Mouse (Mus musculus) CH12.LX (cell line): ENCODE results near the gene H2al3. TPM values are rescaled to one million over a fixed set of nuclear protein-coding genes. Genes with fewer than 3 reads are reported as not detected.
A peak's percentile ranks its signal among the peaks of the same experiment; 100 is the strongest.

Source experiments
- DNase-seq: peaks from one replicate; pipeline ENCODE4 v3.0.0-alpha.2; 2013; ENCODE audit errors: extremely low read depth
- H3K27ac ChIP-seq: 2 replicates; pipeline ENCODE4 v1.5.1; 2012; ENCODE audit warnings: low read depth, mild to moderate bottlenecking, control low read depth, moderate library complexity; ENCODE audit not compliant: insufficient read depth
- H3K27me3 ChIP-seq: replicated peaks from 2 replicates; pipeline ENCODE3; 2012; ENCODE audit warnings: inconsistent platforms
- H3K36me3 ChIP-seq, 2 experiments: replicated peaks in 1 of 2; 2 replicates each; pipeline versions ENCODE3 to v1.6.1; 2012; ENCODE audit warnings: inconsistent platforms in 1 of 2, low read length in 1 of 2, mild to moderate bottlenecking in 1 of 2, mixed read lengths in 1 of 2, moderate library complexity in 1 of 2; ENCODE audit not compliant: control insufficient read depth in 1 of 2, insufficient read depth in 1 of 2
- H3K4me1 ChIP-seq, 2 experiments: 2 replicates each; pipeline ENCODE4 v1.6.1; 2012; ENCODE audit warnings: inconsistent platforms in 1 of 2, moderate library complexity in 1 of 2; ENCODE audit not compliant: insufficient read depth in 2 of 2, control insufficient read depth in 1 of 2
- H3K4me2 ChIP-seq: 2 replicates; pipeline ENCODE4 v1.6.1; 2012; ENCODE audit warnings: low read depth, mild to moderate bottlenecking, control low read depth; ENCODE audit not compliant: poor library complexity, insufficient read depth, severe bottlenecking
- H3K4me3 ChIP-seq, 3 experiments: fragments of 150-350 bp in 1 of 3; sonication (generic) in 1 of 3; replicated peaks in 1 of 3; 2 replicates each; pipeline versions ENCODE3 to v1.5.1; 2011 to 2012; ENCODE audit warnings: low read depth in 2 of 3, low read length in 2 of 3, mild to moderate bottlenecking in 2 of 3, moderate library complexity in 2 of 3, control low read depth in 1 of 3, improper control_type of control experiment in 1 of 3, inconsistent platforms in 1 of 3, mixed read lengths in 1 of 3; ENCODE audit not compliant: poor library complexity in 1 of 3
- H3K79me2 ChIP-seq: replicated peaks from 2 replicates; pipeline ENCODE4 v1.6.1; 2012; ENCODE audit warnings: mild to moderate bottlenecking, moderate library complexity; ENCODE audit not compliant: control insufficient read depth, poor library complexity, insufficient read depth, severe bottlenecking; ENCODE audit errors: extremely low read depth
- H3K9ac ChIP-seq: 2 replicates; pipeline ENCODE4 v1.6.1; 2012; ENCODE audit warnings: low read depth, mild to moderate bottlenecking, control low read depth, moderate library complexity; ENCODE audit not compliant: insufficient read depth
- H3K9me3 ChIP-seq: replicated peaks from 2 replicates; pipeline ENCODE3; 2012; ENCODE audit warnings: low read length, inconsistent platforms, mixed read lengths
- BHLHE40 ChIP-seq: IDR thresholded peaks from 2 replicates; pipeline ENCODE4 v1.6.1; 2011; ENCODE audit warnings: mild to moderate bottlenecking, low read depth, low read length, improper control_type of control experiment
- CHD1 ChIP-seq: IDR thresholded peaks from 2 replicates; pipeline ENCODE4 v1.6.1; 2012; ENCODE audit warnings: low read depth, low read length, improper control_type of control experiment, inconsistent platforms
- ELF1 ChIP-seq: IDR thresholded peaks from 2 replicates; pipeline ENCODE4 v1.6.1; 2014; ENCODE audit warnings: low read depth, mild to moderate bottlenecking, inconsistent platforms, low read length, improper control_type of control experiment
- EP300 ChIP-seq: IDR thresholded peaks from 2 replicates; pipeline ENCODE4 v1.6.1; 2011; ENCODE audit warnings: low read length, improper control_type of control experiment
- ETS1 ChIP-seq: conservative IDR thresholded peaks from 2 replicates; pipeline ENCODE4 v1.6.1; 2012; ENCODE audit warnings: low read depth, mild to moderate bottlenecking, inconsistent platforms, low read length, improper control_type of control experiment, moderate library complexity
- JUN ChIP-seq: IDR thresholded peaks from 2 replicates; pipeline ENCODE4 v1.6.1; 2011; ENCODE audit warnings: low read depth, mild to moderate bottlenecking, low read length, improper control_type of control experiment, moderate library complexity; ENCODE audit not compliant: insufficient read depth
- JUND ChIP-seq: conservative IDR thresholded peaks from 2 replicates; pipeline ENCODE4 v1.6.1; 2011; ENCODE audit warnings: low read depth, low read length, improper control_type of control experiment
- KAT2A ChIP-seq: IDR thresholded peaks from 2 replicates; pipeline ENCODE4 v1.6.1; 2012; ENCODE audit warnings: low read length, improper control_type of control experiment, inconsistent platforms; ENCODE audit not compliant: insufficient replicate concordance
- MAX ChIP-seq: IDR thresholded peaks from 2 replicates; pipeline ENCODE4 v1.6.1; 2011; ENCODE audit warnings: low read length, improper control_type of control experiment
- MAZ ChIP-seq: IDR thresholded peaks from 2 replicates; pipeline ENCODE4 v1.6.1; 2012; ENCODE audit warnings: low read depth, mild to moderate bottlenecking, inconsistent platforms, low read length, improper control_type of control experiment, moderate library complexity
- MEF2A ChIP-seq: IDR thresholded peaks from 2 replicates; pipeline ENCODE4 v1.6.1; 2014; ENCODE audit warnings: low read depth, mild to moderate bottlenecking, inconsistent platforms, low read length, improper control_type of control experiment, borderline replicate concordance
- MYC ChIP-seq: IDR thresholded peaks from 2 replicates; pipeline ENCODE4 v1.6.1; 2011; ENCODE audit warnings: low read depth, mild to moderate bottlenecking, improper control_type of control experiment, low read length
- NELFE ChIP-seq: IDR thresholded peaks from 2 replicates; pipeline ENCODE4 v1.6.1; 2011; ENCODE audit warnings: low read depth, low read length, improper control_type of control experiment
- RAD21 ChIP-seq: IDR thresholded peaks from 2 replicates; pipeline ENCODE4 v1.6.1; 2011; ENCODE audit warnings: low read depth, mild to moderate bottlenecking, low read length, improper control_type of control experiment, moderate library complexity
- SIN3A ChIP-seq: IDR thresholded peaks from 2 replicates; pipeline ENCODE4 v1.6.1; 2012; ENCODE audit warnings: low read length, improper control_type of control experiment, inconsistent platforms
- TCF12 ChIP-seq: IDR thresholded peaks from 2 replicates; pipeline ENCODE4 v1.6.1; 2014; ENCODE audit warnings: low read depth, mild to moderate bottlenecking, inconsistent platforms, low read length, improper control_type of control experiment
- UBTF ChIP-seq: IDR thresholded peaks from 2 replicates; pipeline ENCODE4 v1.6.1; 2012; ENCODE audit warnings: low read depth, mild to moderate bottlenecking, inconsistent platforms, low read length, improper control_type of control experiment, moderate library complexity
- ZC3H11A ChIP-seq: IDR thresholded peaks from 2 replicates; pipeline ENCODE4 v1.6.1; 2012; ENCODE audit warnings: low read depth, mild to moderate bottlenecking, inconsistent platforms, low read length, improper control_type of control experiment
- ZKSCAN1 ChIP-seq: IDR thresholded peaks from 2 replicates; pipeline ENCODE4 v1.6.1; 2012; ENCODE audit warnings: low read depth, inconsistent platforms, low read length, improper control_type of control experiment, borderline replicate concordance
- ZMIZ1 ChIP-seq: IDR thresholded peaks from 2 replicates; pipeline ENCODE4 v1.6.1; 2012; ENCODE audit warnings: low read depth, mild to moderate bottlenecking, inconsistent platforms, low read length, improper control_type of control experiment
- dilution Hi-C: fragments of 300-500 bp; cut with MboI; formaldehyde crosslinking; loops from 2 replicates; pipeline ENCODE4 v1.14.3; 2020; ENCODE audit warnings: low sequenced_read_pairs; ENCODE audit not compliant: extremely low pct_unique_long_range_greater_than_20kb, extremely low pct_ligation_motif_present
- in situ Hi-C: fragments of 300-500 bp; cut with MboI; formaldehyde crosslinking; loops from 3 replicates; pipeline ENCODE4 v1.14.3; 2019; ENCODE audit warnings: low sequenced_read_pairs, low pct_ligation_motif_present, low pct_unique_long_range_greater_than_20kb, mixed read lengths
- polyA plus RNA-seq: library from polyadenylated mRNA; unstranded; fragments of >175 nt; gene quantifications from 2 replicates; pipeline ENCODE4 v1.2.1, GENCODE M21; 2012; ENCODE audit warnings: low read depth; ENCODE audit not compliant: insufficient read length
- total RNA-seq, 2 experiments: library from RNA; depleted of rRNA; stranded (reverse); fragments of 300-350 nt in 1 of 2; fragments of >200 nt in 1 of 2; gene quantifications; 2 replicates each; pipeline ENCODE4 v1.2.3; 2012 to 2014

The H2al3 gene
- total and polyA plus RNA-seq, 3 experiments = not detected

DNA sequence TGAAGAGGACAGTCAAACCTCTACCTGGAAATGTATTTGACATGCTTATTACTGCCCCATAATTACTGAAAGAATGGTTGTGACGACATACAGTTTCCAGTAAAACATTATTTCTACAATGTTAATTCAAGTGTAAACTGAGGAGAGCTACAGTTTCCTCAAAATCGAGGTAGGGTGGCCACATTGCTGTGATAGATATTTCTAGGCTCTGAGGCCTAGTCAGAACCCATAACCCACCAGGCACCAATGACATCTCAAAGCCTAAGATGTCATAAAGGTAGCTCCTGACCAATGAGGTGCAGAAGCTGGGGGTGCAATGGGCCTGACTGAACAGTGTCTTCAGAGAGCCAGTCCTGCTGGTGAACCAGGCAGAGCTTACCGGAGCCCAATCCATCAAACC lies 2.9 kb upstream of the H2al3 start, which contains the start of gene Hypm:
Hypm (plus strand) TSS at position 301 of the 400 bp plus-strand sequence.
- H3K9ac ChIP-seq = no peak within 1 kb of the TSS
- no peak within 1 kb of the TSS for H3K27ac ChIP-seq
- no peaks in the 10 kb centered on the region for H3K36me3 ChIP-seq
- H3K79me2 ChIP-seq = no peaks in the 10 kb centered on the region
- no peak within 1 kb of the TSS for H3K4me3 ChIP-seq
- H3K27me3 ChIP-seq = no peaks in the 10 kb centered on the region
- H3K4me1 ChIP-seq = no peaks in the 10 kb centered on the region
- H3K4me2 ChIP-seq = no peak within 1 kb of the TSS
- in situ Hi-C loops = no loop called here
- TF ChIP-seq MEF2A (no peak), ELF1 (no peak), SIN3A (no peak), ZMIZ1 (no peak)
- TF ChIP-seq, all 38 proteins: peak for 0
- dilution Hi-C loops = no loop called here
- no peaks in the 10 kb centered on the region for H3K9me3 ChIP-seq
- no peak for DNase-seq

DNA sequence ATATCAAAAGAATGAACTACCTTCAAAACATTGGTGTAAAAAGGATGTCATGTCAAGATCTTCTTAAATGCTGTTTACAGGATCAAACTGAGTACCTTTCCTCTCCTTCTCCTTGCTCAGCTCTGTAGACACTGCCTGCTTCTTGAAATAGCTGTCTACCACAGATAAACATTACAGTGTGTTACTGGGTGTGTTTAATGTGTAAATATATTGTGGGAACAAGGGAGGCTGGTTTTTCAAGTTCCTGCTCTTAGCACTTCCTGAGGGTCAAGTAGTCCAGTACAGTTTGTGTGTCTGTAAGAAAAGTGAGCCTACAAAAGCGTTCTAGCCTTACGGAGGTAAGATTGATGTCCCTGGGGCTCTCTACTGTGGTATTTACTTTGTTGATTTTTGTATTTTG lies 12.4 kb downstream of the H2al3 start:
- dilution Hi-C loops (no loop called here), in situ Hi-C loops (no loop called here)
- Histone ChIP-seq H3K36me3 (no peaks in the 10 kb centered on the region), H3K4me2 (no peak overlapping the region), H3K27me3 (no peaks in the 10 kb centered on the region), H3K9me3 (no peaks in the 10 kb centered on the region), H3K4me1 (no peaks in the 10 kb centered on the region), H3K4me3 (no peak overlapping the region), H3K9ac (no peak overlapping the region), H3K79me2 (no peaks in the 10 kb centered on the region), H3K27ac (no peak overlapping the region)
- DNase-seq = no peak
- TF ChIP-seq ZKSCAN1 (no peak), BHLHE40 (no peak), ETS1 (no peak), KAT2A (no peak), NELFE (no peak), RAD21 (no peak)

DNA sequence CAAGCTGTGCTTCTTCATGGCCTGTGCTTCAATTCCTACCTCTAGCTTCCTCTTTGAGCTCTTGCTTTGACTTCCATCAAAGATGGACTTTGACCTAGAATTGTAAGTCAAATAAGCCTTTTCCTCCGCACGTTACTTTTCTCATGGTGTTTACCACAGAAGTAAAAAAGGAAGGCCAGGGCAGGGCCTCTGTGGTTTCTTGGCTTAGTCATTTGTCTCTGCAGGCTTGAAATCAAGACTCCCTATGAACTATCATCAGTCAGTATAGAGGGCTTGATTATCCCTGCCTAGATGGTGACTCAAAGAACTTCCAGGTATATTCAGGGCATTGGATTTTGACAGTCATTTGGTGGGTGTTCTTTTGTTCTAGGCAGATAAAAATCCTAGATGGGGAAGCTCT lies 26.0 kb downstream of the H2al3 start:
- Histone ChIP-seq H3K36me3 (no peaks in the 10 kb centered on the region), H3K79me2 (no peaks in the 10 kb centered on the region), H3K27me3 (no peaks in the 10 kb centered on the region), H3K4me3 (no peak overlapping the region), H3K4me2 (no peak overlapping the region), H3K9ac (no peak overlapping the region), H3K27ac (no peak overlapping the region), H3K4me1 (no peaks in the 10 kb centered on the region), H3K9me3 (no peaks in the 10 kb centered on the region)
- peak; percentile 6 for DNase-seq
- TF ChIP-seq ZC3H11A (no peak), MYC (no peak), EP300 (no peak), TCF12 (no peak), MAX (no peak), JUN (no peak), MAZ (no peak), UBTF (no peak), CHD1 (no peak), JUND (no peak)
- dilution Hi-C loops = no loop called here
- in situ Hi-C loops = no loop called here
